Mouse (Mus musculus) cortical plate, adult 2 months (tissue): ENCODE data around the gene Ehmt2.

Experiments used
- CTCF ChIP-seq: fragments of 200-500 bp; IDR thresholded peaks from 2 replicates; pipeline ENCODE4 v1.5.1; 2011; ENCODE audit warnings: mild to moderate bottlenecking, control low read depth, low read length; ENCODE audit not compliant: insufficient read depth; ENCODE audit errors: extremely low read depth
- POLR2A ChIP-seq: fragments of 200-500 bp; IDR thresholded peaks from 2 replicates; pipeline ENCODE4 v1.6.1; 2011; ENCODE audit warnings: mild to moderate bottlenecking, low read length, control low read depth; ENCODE audit not compliant: insufficient read depth; ENCODE audit errors: extremely low read depth

- TF ChIP-seq CTCF (no peak), POLR2A (no peak)
Observed at GRCm38 (mm10) chr17:34949553-34949969, 51.3 kb downstream of the Ehmt2 start.
